In genomic region chr1:192986481-192986880, GRCm38 (mm10) we compare ENCODE assay signal across 35 mouse cellular contexts. TPM values are rescaled to one million over a fixed set of nuclear protein-coding genes. Genes with fewer than 3 reads are reported as not detected.
"Had no signal": no experiment of that assay in that cellular context is flagged by ENCODE, and none has a peak within 500 bp of the region (broad histone marks: within the 10 kb centered on the region; RNA-seq: fewer than 3 reads in every experiment).

No protein-coding gene starts in this region.

- H3K27ac ChIP-seq: heart, embryonic 10.5 days; heart, embryonic 13.5 days; heart, embryonic 15.5 days; hindbrain, embryonic 10.5 days; hindbrain, embryonic 12.5 days; hindbrain, embryonic 13.5 days; hindbrain, embryonic 14.5 days; hindbrain, embryonic 15.5 days; hindbrain, postnatal 0 days; intestine, embryonic 15.5 days; kidney, embryonic 15.5 days; kidney, postnatal 0 days; layer of hippocampus, adult 2 months had no signal

- H3K4me1 ChIP-seq: heart, embryonic 10.5 days; heart, embryonic 12.5 days; heart, embryonic 13.5 days; heart, embryonic 15.5 days; hindbrain, embryonic 10.5 days; hindbrain, embryonic 12.5 days; hindbrain, embryonic 13.5 days; hindbrain, embryonic 15.5 days; intestine, embryonic 15.5 days; kidney, embryonic 15.5 days had no signal

- ATAC-seq: hindbrain, embryonic 16.5 days; hindbrain, postnatal 0 days; inflammation-experienced regulatory T-cells, adult 6 months; intestine, embryonic 15.5 days; intestine, embryonic 16.5 days; intestine, postnatal 0 days had no signal

- H3K9ac ChIP-seq: heart, embryonic 12.5 days; heart, embryonic 13.5 days; heart, embryonic 15.5 days; hindbrain, embryonic 12.5 days; hindbrain, embryonic 13.5 days; hindbrain, embryonic 14.5 days; hindbrain, embryonic 15.5 days; intestine, embryonic 15.5 days; kidney, embryonic 15.5 days had no signal

- H3K27me3 ChIP-seq: heart, embryonic 12.5 days; heart, embryonic 13.5 days; heart, embryonic 15.5 days; hindbrain, embryonic 12.5 days; hindbrain, embryonic 13.5 days; hindbrain, embryonic 15.5 days; intestine, embryonic 15.5 days; kidney, embryonic 15.5 days had no signal

- H3K4me2 ChIP-seq: heart, embryonic 11.5 days; heart, embryonic 12.5 days; heart, embryonic 13.5 days; heart, embryonic 15.5 days; hindbrain, embryonic 12.5 days; hindbrain, embryonic 13.5 days; hindbrain, embryonic 14.5 days; hindbrain, embryonic 15.5 days; intestine, embryonic 15.5 days; kidney, embryonic 15.5 days had no signal

- DNase-seq: heart, postnatal 10 days; heart, postnatal 14 days; heart, postnatal 36 days; kidney, adult 11 months; kidney, adult 18-20 months; kidney, adult 2 months; kidney, adult 8-10 months; kidney, adult 9 months; kidney, postnatal 10 days; kidney, postnatal 14 days; kidney, postnatal 25 days; kidney, postnatal 36 days; kidney, postnatal 4 days; layer of hippocampus, adult 9-11 months; layer of hippocampus, postnatal 36 days had no signal

- H3K9me3 ChIP-seq: heart, embryonic 10.5 days; heart, embryonic 12.5 days; heart, embryonic 13.5 days; heart, embryonic 15.5 days; hindbrain, embryonic 10.5 days; hindbrain, embryonic 12.5 days; hindbrain, embryonic 13.5 days; hindbrain, embryonic 15.5 days; intestine, embryonic 15.5 days; kidney, embryonic 15.5 days had no signal

- H3K4me3 ChIP-seq: heart, embryonic 10.5 days; heart, embryonic 12.5 days; heart, embryonic 13.5 days; heart, embryonic 15.5 days; hindbrain, embryonic 10.5 days; hindbrain, embryonic 12.5 days; hindbrain, embryonic 13.5 days; hindbrain, embryonic 15.5 days; intestine, embryonic 15.5 days; kidney, embryonic 15.5 days; layer of hippocampus, adult 2 months had no signal

- H3K36me3 ChIP-seq: heart, embryonic 10.5 days; heart, embryonic 12.5 days; heart, embryonic 13.5 days; heart, embryonic 15.5 days; hindbrain, embryonic 10.5 days; hindbrain, embryonic 12.5 days; hindbrain, embryonic 13.5 days; hindbrain, embryonic 15.5 days; intestine, embryonic 15.5 days; kidney, embryonic 15.5 days had no signal

RNA-seq across cellular contexts. Expression of gene Syt14, which starts 49.1 kb away (rescaled TPM):
- total RNA-seq: hematopoietic stem cell, adult 5-6 weeks had no signal
- polyA plus RNA-seq: inflammation-experienced regulatory T-cells, adult 6 months had no signal
